Mouse (Mus musculus): ENCODE data around the gene Col13a1. TPM values are rescaled to one million over a fixed set of nuclear protein-coding genes. Genes with fewer than 3 reads are reported as not detected.
A peak's percentile ranks its signal among the peaks of the same experiment; 100 is the strongest.

Gene Col13a1
- polyA plus RNA-seq, 1 experiment from 2014 or later = 7.3 TPM

GRCm38 (mm10) chr10:61838769-61839168 lies 140.1 kb downstream of the Col13a1 start:
- Histone ChIP-seq H3K27me3 (ENCODE audit: insufficient read depth, low read length) (no peaks in the 10 kb centered on the region), H3K4me2 (ENCODE audit: low read length) (no peak overlapping the region), H3K36me3 (ENCODE audit: insufficient read depth, low read length) (no peaks in the 10 kb centered on the region), H3K9ac (ENCODE audit: low read depth, low read length) (no peak overlapping the region), H3K9me3 (replicated peaks; ENCODE audit: low read length) (no peaks in the 10 kb centered on the region), H3K4me1 (replicated peaks; ENCODE audit: insufficient read depth, low read length) (no peaks in the 10 kb centered on the region), H3K27ac (no peak overlapping the region), H3K4me3 (replicated peaks; ENCODE audit: low read depth, low read length) (no peak overlapping the region)
- TF ChIP-seq CTCF (IDR thresholded peaks at IDR 0.05; ENCODE audit: low read depth) = peak; percentile 98
- DNase-seq (ENCODE audit: low spot score) (peak; percentile 93), ATAC-seq (replicated peaks; ENCODE audit: low FRiP score, low read depth) (no peak; the same call in 1 of the 2 replicates)
- WGBS = under 1% methylated on average over 6 of the region's 6 CpGs

GRCm38 (mm10) chr10:61837286-61837685 lies 141.6 kb downstream of the Col13a1 start:
- Histone ChIP-seq H3K36me3 (ENCODE audit: insufficient read depth, low read length) (no peaks in the 10 kb centered on the region), H3K4me2 (ENCODE audit: low read length) (no peak overlapping the region), H3K27ac (no peak overlapping the region), H3K4me3 (replicated peaks; ENCODE audit: low read depth, low read length) (no peak overlapping the region), H3K9me3 (replicated peaks; ENCODE audit: low read length) (no peaks in the 10 kb centered on the region), H3K4me1 (replicated peaks; ENCODE audit: insufficient read depth, low read length) (no peaks in the 10 kb centered on the region), H3K27me3 (ENCODE audit: insufficient read depth, low read length) (no peaks in the 10 kb centered on the region), H3K9ac (ENCODE audit: low read depth, low read length) (no peak overlapping the region)
- no peak for ATAC-seq (replicated peaks; ENCODE audit: low FRiP score, low read depth)
- WGBS = 71% methylated on average over 8 of the region's 8 CpGs
- DNase-seq (ENCODE audit: low spot score) = no peak
- no peak for TF ChIP-seq CTCF (IDR thresholded peaks at IDR 0.05; ENCODE audit: low read depth)

- no peak overlapping the region for H3K9ac ChIP-seq (ENCODE audit: low read depth, low read length)
- 93% methylated on average over 6 of the region's 6 CpGs for WGBS
- no peaks in the 10 kb centered on the region for H3K36me3 ChIP-seq (ENCODE audit: insufficient read depth, low read length)
- H3K4me1 ChIP-seq (replicated peaks; ENCODE audit: insufficient read depth, low read length) = no peaks in the 10 kb centered on the region
- no peak overlapping the region for H3K27ac ChIP-seq
- no peaks in the 10 kb centered on the region for H3K9me3 ChIP-seq (replicated peaks; ENCODE audit: low read length)
- no peak overlapping the region for H3K4me3 ChIP-seq (replicated peaks; ENCODE audit: low read depth, low read length)
- H3K27me3 ChIP-seq (ENCODE audit: insufficient read depth, low read length) = no peaks in the 10 kb centered on the region
- ATAC-seq (replicated peaks; ENCODE audit: low FRiP score, low read depth) (no peak), DNase-seq (ENCODE audit: low spot score) (no peak)
- H3K4me2 ChIP-seq (ENCODE audit: low read length) = no peak overlapping the region
- no peak for TF ChIP-seq CTCF (IDR thresholded peaks at IDR 0.05; ENCODE audit: low read depth)
Observed at GRCm38 (mm10) chr10:61834288-61834687, 144.6 kb downstream of the Col13a1 start.

- no peaks in the 10 kb centered on the region for H3K9me3 ChIP-seq (replicated peaks; ENCODE audit: low read length)
- H3K4me1 ChIP-seq (replicated peaks; ENCODE audit: insufficient read depth, low read length) = no peaks in the 10 kb centered on the region; the same call in 1 of the 2 replicates
- DNase-seq (ENCODE audit: low spot score) (no peak), ATAC-seq (replicated peaks; ENCODE audit: low FRiP score, low read depth) (no peak)
- no peaks in the 10 kb centered on the region for H3K36me3 ChIP-seq (ENCODE audit: insufficient read depth, low read length)
- no peak overlapping the region for H3K9ac ChIP-seq (ENCODE audit: low read depth, low read length)
- TF ChIP-seq CTCF (IDR thresholded peaks at IDR 0.05; ENCODE audit: low read depth) = no peak
- H3K27ac ChIP-seq = no peak overlapping the region
- H3K27me3 ChIP-seq (ENCODE audit: insufficient read depth, low read length) = no peaks in the 10 kb centered on the region
- WGBS = 69% methylated on average over 11 of the region's 11 CpGs
- no peak overlapping the region for H3K4me3 ChIP-seq (replicated peaks; ENCODE audit: low read depth, low read length)
- no peak overlapping the region for H3K4me2 ChIP-seq (ENCODE audit: low read length)
Observed at GRCm38 (mm10) chr10:61832713-61833112, 146.2 kb downstream of the Col13a1 start.

- ATAC-seq (replicated peaks; ENCODE audit: low FRiP score, low read depth) = no peak
- no peak overlapping the region for H3K27ac ChIP-seq
- H3K4me1 ChIP-seq (replicated peaks; ENCODE audit: insufficient read depth, low read length) = no peaks in the 10 kb centered on the region; the same call in 1 of the 2 replicates
- no peak for TF ChIP-seq CTCF (IDR thresholded peaks at IDR 0.05; ENCODE audit: low read depth)
- H3K36me3 ChIP-seq (ENCODE audit: insufficient read depth, low read length) = no peaks in the 10 kb centered on the region
- H3K9ac ChIP-seq (ENCODE audit: low read depth, low read length) = no peak overlapping the region
- H3K4me3 ChIP-seq (replicated peaks; ENCODE audit: low read depth, low read length) = no peak overlapping the region
- no peak for DNase-seq (ENCODE audit: low spot score)
- 88% methylated on average over 6 of the region's 6 CpGs for WGBS
- no peak overlapping the region for H3K4me2 ChIP-seq (ENCODE audit: low read length)
- no peaks in the 10 kb centered on the region for H3K27me3 ChIP-seq (ENCODE audit: insufficient read depth, low read length)
- no peaks in the 10 kb centered on the region for H3K9me3 ChIP-seq (replicated peaks; ENCODE audit: low read length)
Observed at GRCm38 (mm10) chr10:61831741-61832140, 147.2 kb downstream of the Col13a1 start.

- Histone ChIP-seq H3K27ac (no peak overlapping the region), H3K36me3 (ENCODE audit: insufficient read depth, low read length) (no peaks in the 10 kb centered on the region), H3K27me3 (ENCODE audit: insufficient read depth, low read length) (no peaks in the 10 kb centered on the region), H3K4me2 (ENCODE audit: low read length) (no peak overlapping the region), H3K9me3 (replicated peaks; ENCODE audit: low read length) (no peaks in the 10 kb centered on the region), H3K9ac (ENCODE audit: low read depth, low read length) (no peak overlapping the region), H3K4me3 (replicated peaks; ENCODE audit: low read depth, low read length) (no peak overlapping the region), H3K4me1 (replicated peaks; ENCODE audit: insufficient read depth, low read length) (no peaks in the 10 kb centered on the region; the same call in 1 of the 2 replicates)
- no peak for ATAC-seq (replicated peaks; ENCODE audit: low FRiP score, low read depth)
- WGBS = 76% methylated on average over 12 of the region's 12 CpGs
- no peak for TF ChIP-seq CTCF (IDR thresholded peaks at IDR 0.05; ENCODE audit: low read depth)
- no peak for DNase-seq (ENCODE audit: low spot score)
Observed at GRCm38 (mm10) chr10:61831251-61831650, 147.7 kb downstream of the Col13a1 start.

- Histone ChIP-seq H3K9me3 (replicated peaks; ENCODE audit: low read length) (no peaks in the 10 kb centered on the region), H3K4me1 (replicated peaks; ENCODE audit: insufficient read depth, low read length) (no peaks in the 10 kb centered on the region; the same call in 1 of the 2 replicates), H3K4me2 (ENCODE audit: low read length) (no peak overlapping the region), H3K27me3 (ENCODE audit: insufficient read depth, low read length) (no peaks in the 10 kb centered on the region), H3K9ac (ENCODE audit: low read depth, low read length) (no peak overlapping the region), H3K36me3 (ENCODE audit: insufficient read depth, low read length) (no peaks in the 10 kb centered on the region), H3K4me3 (replicated peaks; ENCODE audit: low read depth, low read length) (no peak overlapping the region), H3K27ac (no peak overlapping the region)
- DNase-seq (ENCODE audit: low spot score) (peak; percentile 73), ATAC-seq (replicated peaks; ENCODE audit: low FRiP score, low read depth) (no peak)
- 48% methylated on average over 9 of the region's 9 CpGs for WGBS
- no peak for TF ChIP-seq CTCF (IDR thresholded peaks at IDR 0.05; ENCODE audit: low read depth)
Observed at GRCm38 (mm10) chr10:61830817-61831216, 148.1 kb downstream of the Col13a1 start.
